Mouse (Mus musculus) forebrain, embryonic 16.5 days (tissue): ENCODE measurements around the gene Rab20. TPM values are rescaled to one million over a fixed set of nuclear protein-coding genes. Genes with fewer than 3 reads are reported as not detected.

Experiments
- ATAC-seq: fragments of 200-750 bp; cut with Nextera tagmentation; 2 replicates; pipeline ENCODE4 v1.8.0; 2017; ENCODE audit warnings: mild to moderate bottlenecking, moderate library complexity
- H3K27ac ChIP-seq: fragments of 300-500 bp; sonication (generic); 2 replicates; pipeline ENCODE4 v1.5.1; 2014; ENCODE audit warnings: low read length, control low read depth
- H3K27me3 ChIP-seq: fragments of 300-500 bp; sonication (generic); replicated peaks from 2 replicates; pipeline ENCODE4 v1.6.1; 2014; ENCODE audit warnings: low read length; ENCODE audit not compliant: control insufficient read depth, insufficient read depth
- H3K36me3 ChIP-seq: fragments of 300-500 bp; sonication (generic); 2 replicates; pipeline ENCODE4 v1.6.1; 2014; ENCODE audit not compliant: control insufficient read depth, insufficient read depth
- H3K4me1 ChIP-seq: fragments of 300-500 bp; sonication (generic); replicated peaks from 2 replicates; pipeline ENCODE4 v1.6.1; 2014; ENCODE audit warnings: low read length; ENCODE audit not compliant: control insufficient read depth, insufficient read depth
- H3K4me2 ChIP-seq: fragments of 300-500 bp; sonication (generic); 2 replicates; pipeline ENCODE4 v1.6.1; 2014; ENCODE audit warnings: mild to moderate bottlenecking, low read length, control low read depth
- H3K4me3 ChIP-seq: fragments of 300-500 bp; sonication (generic); replicated peaks from 2 replicates; pipeline ENCODE4 v1.5.1; 2014; ENCODE audit warnings: mild to moderate bottlenecking, low read length, control low read depth
- H3K9ac ChIP-seq: fragments of 300-500 bp; sonication (generic); replicated peaks from 2 replicates; pipeline ENCODE4 v1.6.1; 2014; ENCODE audit warnings: low read depth, low read length, control low read depth
- H3K9me3 ChIP-seq: fragments of 300-500 bp; sonication (generic); 2 replicates; pipeline ENCODE4 v1.6.1; 2016; ENCODE audit warnings: low read length; ENCODE audit not compliant: control insufficient read depth
- WGBS: fragments of 180-500 bp; shearing (Covaris S2); extraction: QIAGEN DNeasy Blood & Tissue Kit; methylation state at CpG from one replicate; pipeline ENCODE4 v1.1.7; 2014; 5-methylcytosine and 5-hydroxymethylcytosine counted together
- polyA plus RNA-seq: library from polyadenylated mRNA; unstranded; fragments of >200 nt; fragmentation: Nextera tagmentation; extraction: Ambion mirVana; gene quantifications from 2 replicates; pipeline ENCODE4 v1.2.1, GENCODE M21; 2015

Rab20 gene
- polyA plus RNA-seq, 1 experiment from 2014 or later: 0.77 TPM

GRCm38 (mm10) chr8:11463541-11463888 lies 15.0 kb downstream of the Rab20 start:
- peaks cover 2% of the 10 kb centered on the region; the same call in 1 of the 2 replicates for H3K9me3 ChIP-seq
- 95% methylated on average over 2 of the region's 2 CpGs for WGBS
- no peak overlapping the region for H3K9ac ChIP-seq
- H3K36me3 ChIP-seq: no peaks in the 10 kb centered on the region
- no peaks in the 10 kb centered on the region for H3K4me1 ChIP-seq
- H3K27me3 ChIP-seq: no peaks in the 10 kb centered on the region
- no peak overlapping the region for H3K27ac ChIP-seq
- no peak for ATAC-seq
- H3K4me3 ChIP-seq: no peak overlapping the region
- H3K4me2 ChIP-seq: no peak overlapping the region

GRCm38 (mm10) chr8:11462641-11463040 lies 15.9 kb downstream of the Rab20 start:
- no peak overlapping the region for H3K4me2 ChIP-seq
- H3K36me3 ChIP-seq: no peaks in the 10 kb centered on the region
- peaks cover 2% of the 10 kb centered on the region; the same call in 1 of the 2 replicates for H3K9me3 ChIP-seq
- WGBS: 88% methylated on average over 4 of the region's 4 CpGs
- H3K4me3 ChIP-seq: no peak overlapping the region
- H3K27me3 ChIP-seq: no peaks in the 10 kb centered on the region
- ATAC-seq: no peak
- H3K4me1 ChIP-seq: 0 out of 2 replicates have a peak, but pooled peaks cover 2% of the 10 kb centered on the region
- H3K9ac ChIP-seq: no peak overlapping the region
- H3K27ac ChIP-seq: no peak overlapping the region

- Histone ChIP-seq H3K9ac (no peak overlapping the region), H3K9me3 (no peaks in the 10 kb centered on the region), H3K36me3 (no peaks in the 10 kb centered on the region), H3K4me1 (0 out of 2 replicates have a peak, but pooled peaks cover 2% of the 10 kb centered on the region), H3K4me2 (no peak overlapping the region), H3K4me3 (no peak overlapping the region), H3K27me3 (no peaks in the 10 kb centered on the region), H3K27ac (no peak overlapping the region)
- no peak for ATAC-seq
- 76% methylated on average over 2 of the region's 2 CpGs for WGBS
Measured at GRCm38 (mm10) chr8:11461847-11462246, 16.7 kb downstream of the Rab20 start.

GRCm38 (mm10) chr8:11460934-11461333 lies 17.6 kb downstream of the Rab20 start:
- Histone ChIP-seq H3K4me3 (no peak overlapping the region), H3K27me3 (no peaks in the 10 kb centered on the region), H3K4me2 (no peak overlapping the region), H3K9me3 (no peaks in the 10 kb centered on the region), H3K9ac (no peak overlapping the region), H3K36me3 (no peaks in the 10 kb centered on the region), H3K27ac (no peak overlapping the region), H3K4me1 (0 out of 2 replicates have a peak, but pooled peaks cover 2% of the 10 kb centered on the region)
- no peak for ATAC-seq
- 36% methylated on average over 2 of the region's 2 CpGs for WGBS

- 0 out of 2 replicates have a peak, but pooled peaks cover 2% of the 10 kb centered on the region for H3K4me1 ChIP-seq
- ATAC-seq: no peak
- WGBS: 59% methylated on average over 5 of the region's 5 CpGs
Measured at GRCm38 (mm10) chr8:11459016-11459415, 19.5 kb downstream of the Rab20 start.

GRCm38 (mm10) chr8:11457981-11458836 lies 20.3 kb downstream of the Rab20 start:
- Histone ChIP-seq H3K4me1 (0 out of 2 replicates have a peak, but pooled peaks cover 2% of the 10 kb centered on the region), H3K36me3 (no peaks in the 10 kb centered on the region), H3K27ac (no peak overlapping the region), H3K4me2 (no peak overlapping the region), H3K9ac (no peak overlapping the region), H3K9me3 (no peaks in the 10 kb centered on the region), H3K4me3 (no peak overlapping the region), H3K27me3 (no peaks in the 10 kb centered on the region)
- peak; percentile 59 for ATAC-seq
- 55% methylated on average over 12 of the region's 12 CpGs for WGBS

More at GRCm38 (mm10) chr8:11459016-11459415, 19.5 kb downstream of the Rab20 start:
- H3K27ac ChIP-seq: no peak overlapping the region
- no peak overlapping the region for H3K9ac ChIP-seq
- no peak overlapping the region for H3K4me2 ChIP-seq
- no peaks in the 10 kb centered on the region for H3K27me3 ChIP-seq
- no peaks in the 10 kb centered on the region for H3K9me3 ChIP-seq
- no peaks in the 10 kb centered on the region for H3K36me3 ChIP-seq
- H3K4me3 ChIP-seq: no peak overlapping the region

- ATAC-seq: no peak
- 74% methylated on average over 3 of the region's 3 CpGs for WGBS
- no peak overlapping the region for H3K27ac ChIP-seq
- H3K9me3 ChIP-seq: no peaks in the 10 kb centered on the region
- no peaks in the 10 kb centered on the region for H3K27me3 ChIP-seq
- H3K36me3 ChIP-seq: no peaks in the 10 kb centered on the region
- no peak overlapping the region for H3K4me2 ChIP-seq
- no peak overlapping the region for H3K4me3 ChIP-seq
- no peak overlapping the region for H3K9ac ChIP-seq
- H3K4me1 ChIP-seq: 0 out of 2 replicates have a peak, but pooled peaks cover 2% of the 10 kb centered on the region
Measured at GRCm38 (mm10) chr8:11457278-11457677, 21.2 kb downstream of the Rab20 start.

- no peak overlapping the region for H3K27ac ChIP-seq
- 24% methylated on average over 12 of the region's 12 CpGs for WGBS
- ATAC-seq: no peak
- no peak overlapping the region for H3K4me2 ChIP-seq
- H3K9ac ChIP-seq: no peak overlapping the region
- 0 out of 2 replicates have a peak, but pooled peaks cover 2% of the 10 kb centered on the region for H3K4me1 ChIP-seq
- H3K9me3 ChIP-seq: no peaks in the 10 kb centered on the region
- no peaks in the 10 kb centered on the region for H3K27me3 ChIP-seq
- no peaks in the 10 kb centered on the region for H3K36me3 ChIP-seq
- H3K4me3 ChIP-seq: no peak overlapping the region
Measured at GRCm38 (mm10) chr8:11454228-11454627, 24.3 kb downstream of the Rab20 start.

- WGBS: 4% methylated on average over 4 of the region's 4 CpGs
- Histone ChIP-seq H3K4me2 (no peak overlapping the region), H3K27ac (no peak overlapping the region), H3K4me3 (no peak overlapping the region), H3K9me3 (no peaks in the 10 kb centered on the region), H3K36me3 (no peaks in the 10 kb centered on the region), H3K4me1 (0 out of 2 replicates have a peak, but pooled peaks cover 2% of the 10 kb centered on the region), H3K9ac (no peak overlapping the region), H3K27me3 (no peaks in the 10 kb centered on the region)
- ATAC-seq: peak; percentile 28; the same call in 1 of the 2 replicates
Measured at GRCm38 (mm10) chr8:11452974-11453373, 25.5 kb downstream of the Rab20 start.
